Mouse (Mus musculus) gonadal fat pad, adult 2 months (tissue): ENCODE data around the gene Met. TPM values are rescaled to one million over a fixed set of nuclear protein-coding genes. Genes with fewer than 3 reads are reported as not detected.

Experiments
- DNase-seq: peaks from one replicate; pipeline ENCODE4 v3.0.0-alpha.2; 2012; ENCODE audit warnings: low read depth
- polyA plus RNA-seq: library from polyadenylated mRNA; depleted of rRNA; stranded (reverse); fragments of >200 nt; gene quantifications from 2 replicates; pipeline ENCODE4 v1.2.3, GENCODE M21; 2012; rRNA removed

The Met gene
- polyA plus RNA-seq, 1 experiment = 11.2 TPM

- DNase-seq = no peak
Observed at GRCm38 (mm10) chr6:17606915-17607314, 143.3 kb downstream of the Met start.

- no peak for DNase-seq
Observed at GRCm38 (mm10) chr6:17611352-17612010, 147.9 kb downstream of the Met start.

GRCm38 (mm10) chr6:17612652-17613051 is 149.1 kb downstream of the Met start:
- DNase-seq = no peak

- DNase-seq = no peak
Observed at GRCm38 (mm10) chr6:17620823-17621222, 157.2 kb downstream of the Met start.

- DNase-seq = no peak
Observed at GRCm38 (mm10) chr6:17621436-17621835, 157.8 kb downstream of the Met start.

Other genes starting within 250 kb of the Met start
- gene Cav2, start 182.6 kb upstream of the Met start, polyA plus RNA-seq = 197 and 421 TPM in 2 replicates
- 2,011 and 3,168 TPM in 2 replicates for gene Cav1, start 157.5 kb upstream of the Met start, polyA plus RNA-seq
- 22.2 and 24.0 TPM in 2 replicates for gene Capza2, start 172.4 kb downstream of the Met start, polyA plus RNA-seq
- gene St7, start 229.1 kb downstream of the Met start, polyA plus RNA-seq = 12.3 and 14.7 TPM in 2 replicates